Mouse (Mus musculus) T-helper 2 cell (primary cell): ENCODE results near the gene Myh3.
"Not testable (repeated sequence)": the region's sequence is repeated elsewhere in the genome, so short reads cannot be mapped to it uniquely, and the experiment has no call there.

Source experiments
- in situ Hi-C: fragments of 300-600 bp; cut with MboI, MseI; formaldehyde crosslinking; loops from one replicate; pipeline ENCODE4 v1.15.1; 2025; ENCODE audit warnings: high pct_unique_total_duplicates

Gene Myh3

GRCm38 (mm10) chr11:67076781-67077180, 1.3 kb upstream of the Myh3 start:
- in situ Hi-C loops = loop anchor here (5.0 kb wide), 2 partner anchors 49 to 179 kb away; partner anchors contain the start of gene Tmem220

- in situ Hi-C loops = loop anchor here (5.0 kb wide), 2 partner anchors 50 to 180 kb away; partner anchors contain the start of gene Tmem220
Measured at GRCm38 (mm10) chr11:67077435-67077834, 665 bp upstream of the Myh3 start.

DNA sequence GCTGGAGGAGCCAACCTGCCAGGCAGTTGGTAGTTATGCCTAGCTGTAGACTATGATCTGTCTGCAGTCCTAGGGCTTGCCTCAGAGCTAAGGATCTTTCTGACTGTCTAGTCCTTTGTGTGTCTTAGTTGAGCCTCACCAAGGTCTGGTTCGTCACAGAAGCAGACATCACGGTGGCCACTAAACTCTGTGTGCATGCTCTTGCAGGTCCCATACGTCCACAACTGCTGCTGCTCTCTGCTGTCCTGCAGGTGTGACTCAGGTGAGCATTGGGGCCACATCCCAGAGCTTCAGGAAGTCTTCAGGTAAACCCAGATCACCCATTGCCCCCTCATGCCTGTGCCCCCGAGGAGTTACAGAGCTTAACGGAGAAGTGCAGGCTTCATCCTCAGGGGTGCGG, 788 bp downstream of the Myh3 start:
- in situ Hi-C loops = loop anchor here (5.0 kb wide), 2 partner anchors 52 to 182 kb away; partner anchors contain the start of gene Tmem220

DNA sequence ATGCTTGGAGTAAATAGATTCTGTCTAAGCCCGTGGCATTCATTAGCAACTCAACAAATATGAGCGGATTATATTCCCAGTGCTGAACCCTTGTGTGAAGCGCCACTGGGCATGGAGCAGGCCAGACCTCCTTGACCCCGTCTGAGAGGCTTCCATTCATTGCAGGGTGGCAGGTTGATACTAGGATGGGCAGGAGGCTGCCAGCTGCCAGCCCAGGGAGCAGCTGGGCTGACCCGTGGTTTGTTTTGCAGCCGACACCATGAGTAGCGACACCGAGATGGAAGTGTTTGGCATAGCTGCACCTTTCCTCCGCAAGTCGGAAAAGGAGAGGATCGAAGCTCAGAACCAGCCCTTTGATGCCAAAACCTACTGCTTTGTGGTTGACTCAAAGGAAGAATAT, 1.6 kb downstream of the Myh3 start:
- in situ Hi-C loops = loop anchor here (5.0 kb wide), 2 partner anchors 52 to 182 kb away; partner anchors contain the start of gene Tmem220

DNA sequence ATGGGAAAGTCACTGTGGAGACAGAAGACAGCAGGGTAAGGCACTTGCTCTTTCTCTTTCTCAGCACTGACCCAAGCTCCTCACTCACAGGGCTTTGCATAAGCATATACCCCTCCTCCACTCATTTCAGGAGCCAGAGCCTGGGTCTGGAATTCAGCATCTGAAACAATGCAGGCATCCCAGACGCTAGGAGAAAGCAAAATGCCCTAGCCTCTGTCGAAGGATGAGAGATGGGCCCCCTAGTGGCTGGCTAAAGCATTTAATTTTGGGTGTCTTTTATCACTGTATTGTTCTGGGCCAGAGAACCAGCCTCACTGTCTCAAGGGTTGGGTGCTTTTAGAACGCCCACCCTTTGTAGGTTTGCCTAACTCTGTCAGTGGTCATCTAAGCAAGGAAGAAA, 2.1 kb downstream of the Myh3 start:
- in situ Hi-C loops = no loop called here

GRCm38 (mm10) chr11:67081125-67081649, 3.1 kb downstream of the Myh3 start:
- in situ Hi-C loops = no loop called here

DNA sequence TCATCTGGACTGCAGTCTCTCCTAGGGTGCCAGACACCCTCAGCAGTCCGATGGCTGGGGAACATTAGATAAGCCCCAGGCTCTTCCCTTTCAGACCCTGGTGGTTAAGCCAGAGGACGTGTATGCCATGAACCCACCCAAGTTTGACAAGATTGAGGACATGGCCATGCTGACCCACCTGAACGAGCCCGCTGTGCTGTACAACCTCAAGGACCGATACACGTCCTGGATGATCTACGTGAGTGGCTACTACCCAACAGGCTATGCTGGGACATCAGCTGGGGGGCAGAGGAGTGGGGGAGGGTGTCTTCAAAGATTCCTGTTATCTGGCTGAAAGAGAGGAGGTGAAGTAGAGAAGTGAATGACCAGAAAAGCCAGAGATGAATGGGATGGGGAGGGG, 4.1 kb downstream of the Myh3 start:
- in situ Hi-C loops = no loop called here

GRCm38 (mm10) chr11:67082793-67083192, 4.7 kb downstream of the Myh3 start:
- in situ Hi-C loops = no loop called here

- in situ Hi-C loops = no loop called here
Measured at GRCm38 (mm10) chr11:67083239-67083638, 5.1 kb downstream of the Myh3 start.

DNA sequence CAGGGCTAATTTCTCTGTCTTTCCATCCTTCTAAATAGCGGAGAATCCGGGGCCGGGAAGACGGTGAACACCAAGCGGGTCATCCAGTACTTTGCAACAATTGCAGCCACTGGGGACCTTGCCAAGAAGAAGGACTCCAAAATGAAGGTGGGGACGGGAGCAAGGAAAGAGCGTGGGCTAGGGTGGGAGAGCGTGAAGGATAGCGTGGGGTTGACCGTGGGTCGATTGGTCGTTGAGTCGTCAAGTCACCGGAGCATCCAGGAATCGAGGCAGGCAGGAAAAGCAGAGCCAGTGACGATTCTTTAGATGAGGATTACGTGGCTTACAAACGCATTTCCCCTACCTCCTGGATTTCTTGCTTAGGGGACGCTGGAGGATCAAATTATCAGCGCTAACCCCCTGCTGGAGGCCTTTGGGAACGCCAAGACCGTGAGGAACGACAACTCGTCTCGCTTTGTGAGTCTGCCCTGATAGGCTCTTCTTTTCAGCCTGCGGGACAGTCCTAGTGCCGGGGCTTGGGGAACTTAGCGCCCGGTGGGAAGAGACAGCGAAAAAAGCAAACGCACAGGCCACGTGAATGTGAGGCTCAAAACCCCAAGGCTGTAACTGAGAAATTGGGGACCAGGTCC, 5.7 kb downstream of the Myh3 start:
- in situ Hi-C loops = no loop called here

- in situ Hi-C loops = no loop called here
Measured at GRCm38 (mm10) chr11:67085489-67085888, 7.4 kb downstream of the Myh3 start.

DNA sequence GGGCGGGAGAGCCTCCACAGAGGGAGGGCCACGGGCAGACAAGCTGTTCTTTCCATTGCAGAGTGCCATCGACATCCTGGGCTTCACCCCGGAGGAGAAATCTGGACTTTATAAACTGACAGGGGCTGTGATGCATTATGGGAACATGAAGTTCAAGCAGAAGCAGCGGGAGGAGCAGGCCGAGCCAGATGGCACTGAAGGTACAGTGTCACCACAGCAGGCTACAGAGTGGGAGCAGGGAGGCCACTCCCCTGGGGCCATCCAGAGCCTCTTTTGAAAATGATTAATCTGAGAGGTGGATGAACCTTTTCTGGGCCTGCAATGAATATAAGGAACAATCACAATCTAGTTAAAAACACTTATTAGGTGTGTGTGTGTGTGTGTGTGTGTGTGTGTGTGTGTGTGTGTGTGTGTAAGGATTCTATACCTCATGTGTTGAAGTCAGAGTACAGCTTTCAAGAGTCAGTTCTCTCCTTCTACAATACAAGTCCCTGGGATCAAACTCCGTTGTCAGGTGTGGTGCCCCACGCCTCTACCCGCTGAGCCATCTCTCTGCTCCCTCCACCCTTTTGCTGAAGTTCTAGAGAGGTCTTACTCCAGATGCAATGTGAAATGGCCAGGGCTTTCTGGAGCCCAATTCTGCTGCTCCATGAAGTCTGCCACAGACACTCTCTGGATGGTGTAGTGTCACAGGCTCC, 8.5 kb downstream of the Myh3 start:
- in situ Hi-C loops = no loop called here

DNA sequence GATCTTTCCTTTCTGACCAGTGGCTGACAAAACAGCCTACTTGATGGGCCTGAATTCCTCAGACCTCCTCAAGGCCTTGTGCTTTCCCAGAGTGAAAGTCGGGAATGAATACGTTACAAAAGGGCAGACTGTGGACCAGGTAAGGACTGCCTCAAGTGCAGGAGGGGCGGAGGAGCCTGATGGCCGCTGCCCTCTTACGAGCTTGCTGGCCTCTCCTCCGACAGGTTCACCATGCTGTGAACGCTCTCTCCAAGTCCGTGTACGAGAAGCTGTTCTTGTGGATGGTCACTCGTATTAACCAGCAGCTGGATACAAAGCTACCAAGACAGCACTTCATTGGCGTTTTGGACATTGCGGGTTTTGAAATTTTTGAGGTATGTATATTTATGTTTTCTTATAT, 9.1 kb downstream of the Myh3 start:
- in situ Hi-C loops = no loop called here

DNA sequence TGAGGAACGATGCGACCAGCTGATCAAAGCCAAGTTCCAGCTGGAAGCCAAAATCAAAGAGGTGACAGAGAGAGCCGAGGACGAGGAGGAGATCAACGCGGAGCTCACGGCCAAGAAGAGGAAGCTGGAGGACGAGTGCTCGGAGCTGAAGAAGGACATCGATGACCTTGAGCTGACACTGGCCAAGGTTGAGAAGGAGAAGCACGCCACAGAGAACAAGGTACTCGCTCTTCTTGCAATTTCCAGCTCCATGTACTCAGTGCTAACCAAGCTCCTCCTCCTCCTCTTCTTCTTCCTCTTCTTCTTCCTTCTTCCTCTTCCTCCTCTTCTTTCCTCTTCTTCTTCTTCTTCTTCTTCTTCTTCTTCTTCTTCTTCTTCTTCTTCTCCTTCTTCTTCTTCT, 14.3 kb downstream of the Myh3 start:
- in situ Hi-C loops = not testable (repeated sequence)

DNA sequence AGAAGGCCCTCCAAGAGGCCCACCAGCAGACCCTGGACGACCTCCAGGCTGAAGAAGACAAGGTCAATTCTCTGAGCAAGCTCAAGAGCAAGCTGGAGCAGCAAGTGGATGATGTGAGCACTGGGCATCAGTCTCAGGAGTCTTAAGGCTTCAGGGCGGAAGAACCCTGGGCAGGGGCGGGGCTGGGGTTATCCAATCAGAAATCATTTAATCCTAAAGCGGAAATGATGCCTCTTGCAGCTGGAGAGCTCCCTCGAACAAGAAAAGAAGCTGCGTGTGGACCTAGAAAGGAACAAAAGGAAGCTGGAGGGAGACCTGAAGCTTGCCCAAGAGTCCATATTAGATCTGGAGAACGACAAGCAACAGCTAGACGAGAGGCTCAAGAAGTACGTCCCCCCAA, 15.1 kb downstream of the Myh3 start:
- in situ Hi-C loops = no loop called here

GRCm38 (mm10) chr11:67093652-67094051, 15.6 kb downstream of the Myh3 start:
- in situ Hi-C loops = no loop called here

- in situ Hi-C loops = no loop called here
Measured at GRCm38 (mm10) chr11:67094470-67094869, 16.4 kb downstream of the Myh3 start.

GRCm38 (mm10) chr11:67097709-67098108, 19.6 kb downstream of the Myh3 start:
- in situ Hi-C loops = no loop called here

- in situ Hi-C loops = no loop called here
Measured at GRCm38 (mm10) chr11:67098427-67098826, 20.3 kb downstream of the Myh3 start.

- in situ Hi-C loops = no loop called here
Measured at GRCm38 (mm10) chr11:67099241-67099640, 21.1 kb downstream of the Myh3 start.

DNA sequence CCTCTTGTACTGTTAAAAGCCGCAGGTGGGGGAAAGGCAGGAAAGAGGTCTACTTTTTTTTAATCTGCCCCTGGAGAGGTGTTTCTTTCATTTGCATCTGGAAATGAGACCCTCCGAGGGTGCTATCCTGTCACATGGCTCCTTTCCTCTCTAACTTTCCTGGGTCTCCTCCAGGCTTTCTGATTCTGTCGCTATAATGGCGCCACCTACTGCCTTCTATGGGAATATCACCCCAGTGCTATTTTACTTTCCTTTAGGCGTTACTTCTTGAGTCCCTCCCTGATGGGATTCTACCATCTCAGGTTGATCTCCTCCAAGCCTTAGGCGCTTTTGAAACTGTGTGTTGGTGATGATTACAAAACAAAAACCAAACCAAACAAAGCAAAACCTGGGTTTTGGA, 22.1 kb downstream of the Myh3 start:
- in situ Hi-C loops = loop anchor here (10.0 kb wide), 1 partner anchor 585 kb away; no protein-coding TSS in a partner anchor

- in situ Hi-C loops = loop anchor here (10.0 kb wide), 1 partner anchor 583 kb away; no protein-coding TSS in a partner anchor
Measured at GRCm38 (mm10) chr11:67101713-67102112, 23.6 kb downstream of the Myh3 start.

DNA sequence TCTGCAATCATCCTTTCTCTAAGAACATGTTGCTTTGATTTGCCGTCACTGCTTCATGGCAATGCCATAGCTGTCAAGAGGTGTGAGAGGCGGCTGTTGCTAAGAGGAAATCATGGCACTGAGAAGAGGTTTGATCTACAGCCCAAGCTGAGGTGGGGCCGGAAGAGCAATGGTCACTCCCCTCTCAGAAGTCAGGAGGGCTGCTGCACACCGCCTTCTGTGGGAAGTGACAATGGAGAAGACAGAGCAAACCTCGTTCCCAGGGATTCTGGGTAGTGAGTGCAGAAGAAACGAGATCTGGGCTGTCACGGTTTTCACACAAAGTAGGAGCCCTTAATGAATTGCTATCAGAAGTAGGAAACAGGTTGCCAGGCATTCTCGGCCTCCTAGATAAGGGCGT, 25.2 kb downstream of the Myh3 start:
- in situ Hi-C loops = loop anchor here (10.0 kb wide), 1 partner anchor 582 kb away; no protein-coding TSS in a partner anchor
